Mouse (Mus musculus) neural tube, embryonic 13.5 days (tissue): ENCODE data around the gene Ust. TPM values are rescaled to one million over a fixed set of nuclear protein-coding genes. Genes with fewer than 3 reads are reported as not detected.

Source experiments
- ATAC-seq: fragments of 200-750 bp; cut with Nextera tagmentation; 2 replicates; pipeline ENCODE4 v1.8.0; 2017; ENCODE audit warnings: low read depth, mild to moderate bottlenecking, moderate TSS enrichment, moderate library complexity
- H3K27ac ChIP-seq: fragments of 300-500 bp; sonication (generic); replicated peaks from 2 replicates; pipeline ENCODE4 v1.5.1; 2015; ENCODE audit warnings: moderate library complexity, mild to moderate bottlenecking, inconsistent platforms
- H3K27me3 ChIP-seq: fragments of 300-500 bp; sonication (generic); 2 replicates; pipeline ENCODE4 v1.6.1; 2015; ENCODE audit warnings: mild to moderate bottlenecking, inconsistent platforms
- H3K36me3 ChIP-seq: fragments of 300-500 bp; sonication (generic); 2 replicates; pipeline ENCODE4 v1.6.1; 2015; ENCODE audit warnings: mild to moderate bottlenecking, inconsistent platforms
- H3K4me1 ChIP-seq: fragments of 300-500 bp; sonication (generic); replicated peaks from 2 replicates; pipeline ENCODE4 v1.6.1; 2015; ENCODE audit warnings: inconsistent platforms
- H3K4me2 ChIP-seq: fragments of 300-500 bp; sonication (generic); 2 replicates; pipeline ENCODE4 v1.6.1; 2015; ENCODE audit warnings: inconsistent platforms, mild to moderate bottlenecking, moderate library complexity
- H3K4me3 ChIP-seq: fragments of 300-500 bp; sonication (generic); 2 replicates; pipeline ENCODE4 v1.5.1; 2015; ENCODE audit warnings: mild to moderate bottlenecking, inconsistent platforms
- H3K9ac ChIP-seq: fragments of 300-500 bp; sonication (generic); 2 replicates; pipeline ENCODE4 v1.6.1; 2015; ENCODE audit warnings: moderate library complexity, mild to moderate bottlenecking, inconsistent platforms
- H3K9me3 ChIP-seq: fragments of 300-500 bp; sonication (generic); 2 replicates; pipeline ENCODE4 v1.6.1; 2016; ENCODE audit warnings: inconsistent platforms
- WGBS: fragments of 180-500 bp; shearing (Covaris S2); methylation state at CpG from one replicate; pipeline ENCODE4 v1.1.7; 2015; 5-methylcytosine and 5-hydroxymethylcytosine counted together
- polyA plus RNA-seq: library from polyadenylated mRNA; unstranded; fragments of >200 nt; fragmentation: Nextera tagmentation; extraction: Ambion mirVana; gene quantifications from 2 replicates; pipeline ENCODE4 v1.2.1, GENCODE M21; 2015

Ust gene
- polyA plus RNA-seq, 1 experiment from 2014 or later, result 7.1 TPM

DNA sequence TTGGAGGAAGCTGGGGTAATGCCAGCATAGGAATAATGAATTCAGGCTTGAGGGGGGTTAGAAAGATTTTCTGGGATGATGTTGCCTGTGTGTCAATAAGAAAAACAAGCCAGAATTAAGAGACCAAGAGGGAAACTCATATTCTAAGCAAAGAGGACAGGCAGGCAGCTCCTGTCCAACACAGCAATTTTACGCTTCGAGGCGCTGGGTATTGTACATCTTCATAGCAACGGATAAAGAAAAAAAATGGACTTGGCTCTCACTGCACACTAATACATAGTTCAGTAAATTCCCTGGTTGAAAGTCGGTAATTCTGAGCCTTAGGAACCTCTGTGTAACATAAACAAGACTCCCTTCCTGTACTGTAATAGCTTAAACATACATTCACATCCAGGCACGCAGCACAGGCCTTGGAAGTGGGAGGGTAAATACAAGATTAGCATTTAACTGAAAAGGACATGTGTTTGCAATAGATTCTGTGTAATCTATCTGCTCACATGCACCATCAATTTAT is 99.1 kb downstream of the Ust start:
- Histone ChIP-seq H3K9ac (no peak overlapping the region), H3K4me1 (peaks cover 8% of the 10 kb centered on the region; the same call in 1 of the 2 replicates), H3K4me2 (no peak overlapping the region), H3K27ac (no peak overlapping the region), H3K4me3 (no peak overlapping the region), H3K9me3 (no peaks in the 10 kb centered on the region), H3K27me3 (no peaks in the 10 kb centered on the region), H3K36me3 (no peaks in the 10 kb centered on the region)
- ATAC-seq, result no peak
- 68% methylated on average over 6 of the region's 6 CpGs for WGBS

DNA sequence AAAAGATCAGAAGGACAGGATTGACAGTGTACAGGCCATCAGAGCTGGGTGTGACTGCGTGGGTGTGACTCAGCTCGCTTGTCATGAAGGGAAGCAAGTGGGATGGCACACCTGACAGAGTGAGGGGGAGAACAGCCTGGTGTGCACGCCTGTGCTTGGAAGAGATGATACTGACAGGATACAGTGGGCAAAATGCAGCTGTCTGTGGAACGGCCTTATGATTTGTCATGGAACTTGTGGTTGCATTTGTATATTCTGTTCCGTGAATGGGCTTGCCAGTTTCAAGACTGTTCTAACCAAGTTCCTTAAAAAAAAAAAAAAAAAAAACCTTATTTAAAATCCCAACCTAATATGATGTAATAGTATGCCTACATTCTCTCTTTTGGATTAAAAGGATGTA is 103.2 kb downstream of the Ust start:
- no peaks in the 10 kb centered on the region for H3K27me3 ChIP-seq
- no peak overlapping the region for H3K9ac ChIP-seq
- H3K27ac ChIP-seq, result no peak overlapping the region
- peaks cover 8% of the 10 kb centered on the region; the same call in 1 of the 2 replicates for H3K4me1 ChIP-seq
- no peak overlapping the region for H3K4me2 ChIP-seq
- WGBS, result 88% methylated on average over 5 of the region's 5 CpGs
- ATAC-seq, result no peak
- H3K9me3 ChIP-seq, result no peaks in the 10 kb centered on the region
- H3K36me3 ChIP-seq, result no peaks in the 10 kb centered on the region
- no peak overlapping the region for H3K4me3 ChIP-seq

DNA sequence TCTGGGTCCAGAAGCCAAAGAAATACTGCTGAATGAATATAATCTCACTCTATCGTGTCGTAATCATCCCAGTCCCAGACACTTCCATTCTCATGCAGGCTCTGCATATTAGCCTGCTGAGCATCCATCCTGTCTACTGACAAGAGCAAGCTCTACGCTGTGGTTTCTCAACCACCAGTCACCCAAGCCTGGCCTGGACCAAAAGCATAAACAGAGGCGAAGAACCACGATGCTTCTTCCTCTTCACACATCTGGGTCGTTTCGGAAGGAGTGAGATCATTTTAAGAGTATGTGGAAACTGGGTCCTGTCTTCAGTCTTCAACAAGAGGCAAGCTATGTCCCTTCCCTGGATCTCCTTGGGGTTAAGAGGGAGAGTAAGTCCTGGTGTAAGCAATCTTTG is 103.6 kb downstream of the Ust start:
- no peak for ATAC-seq
- Histone ChIP-seq H3K9ac (no peak overlapping the region), H3K4me3 (no peak overlapping the region), H3K27me3 (no peaks in the 10 kb centered on the region), H3K27ac (no peak overlapping the region), H3K4me2 (no peak overlapping the region), H3K9me3 (no peaks in the 10 kb centered on the region), H3K36me3 (no peaks in the 10 kb centered on the region), H3K4me1 (peaks cover 8% of the 10 kb centered on the region; the same call in 1 of the 2 replicates)
- 94% methylated on average over 7 of the region's 7 CpGs for WGBS

DNA sequence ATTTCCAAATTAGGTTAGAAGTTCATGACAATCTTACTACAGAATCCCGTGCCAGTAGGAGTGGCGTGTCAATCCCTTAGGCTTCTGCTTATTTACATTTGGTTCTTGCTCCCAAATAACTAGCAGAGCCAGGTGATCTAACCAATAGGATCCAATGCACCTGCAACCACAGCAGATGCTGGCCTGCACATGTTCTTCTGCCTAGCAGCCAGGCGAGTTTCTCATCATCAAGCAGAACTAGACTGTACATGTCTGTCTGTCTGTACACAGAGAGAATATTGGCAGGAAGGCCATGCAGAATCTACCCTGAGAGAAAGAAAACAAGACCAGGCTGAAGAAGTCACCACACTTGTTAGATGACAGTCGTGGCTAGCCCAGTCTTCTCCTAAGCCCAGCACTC is 113.5 kb downstream of the Ust start:
- no peak overlapping the region for H3K9ac ChIP-seq
- no peak overlapping the region for H3K4me3 ChIP-seq
- no peak overlapping the region for H3K4me2 ChIP-seq
- no peaks in the 10 kb centered on the region for H3K4me1 ChIP-seq
- H3K9me3 ChIP-seq, result no peaks in the 10 kb centered on the region
- H3K27me3 ChIP-seq, result no peaks in the 10 kb centered on the region
- no peaks in the 10 kb centered on the region for H3K36me3 ChIP-seq
- H3K27ac ChIP-seq, result no peak overlapping the region
- 93% methylated on average over 4 of the region's 4 CpGs for WGBS
- no peak for ATAC-seq

DNA sequence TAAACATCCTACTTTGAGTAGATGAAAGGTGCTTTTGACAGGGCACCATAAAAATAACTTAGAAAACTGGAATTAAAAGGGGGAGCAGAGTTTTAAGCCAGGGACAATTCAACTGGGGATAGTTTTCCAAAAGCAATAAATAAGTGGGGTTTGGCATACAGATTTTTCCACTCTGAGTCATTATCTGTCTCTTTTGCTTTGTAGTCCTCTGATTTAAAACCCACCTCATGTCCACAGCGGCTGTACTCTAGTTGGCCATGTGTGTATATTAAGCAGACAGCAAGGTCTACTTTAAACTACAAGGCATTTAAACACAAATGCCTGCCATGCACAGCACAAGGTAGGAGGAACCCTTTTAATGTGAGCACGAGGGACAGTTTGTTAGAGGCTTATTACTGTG is 126.4 kb downstream of the Ust start:
- WGBS, result 51% methylated on average over 2 of the region's 2 CpGs
- Histone ChIP-seq H3K27me3 (no peaks in the 10 kb centered on the region), H3K4me2 (no peak overlapping the region), H3K36me3 (no peaks in the 10 kb centered on the region), H3K4me3 (no peak overlapping the region), H3K4me1 (no peaks in the 10 kb centered on the region), H3K9ac (no peak overlapping the region), H3K27ac (no peak overlapping the region), H3K9me3 (no peaks in the 10 kb centered on the region)
- ATAC-seq, result no peak

DNA sequence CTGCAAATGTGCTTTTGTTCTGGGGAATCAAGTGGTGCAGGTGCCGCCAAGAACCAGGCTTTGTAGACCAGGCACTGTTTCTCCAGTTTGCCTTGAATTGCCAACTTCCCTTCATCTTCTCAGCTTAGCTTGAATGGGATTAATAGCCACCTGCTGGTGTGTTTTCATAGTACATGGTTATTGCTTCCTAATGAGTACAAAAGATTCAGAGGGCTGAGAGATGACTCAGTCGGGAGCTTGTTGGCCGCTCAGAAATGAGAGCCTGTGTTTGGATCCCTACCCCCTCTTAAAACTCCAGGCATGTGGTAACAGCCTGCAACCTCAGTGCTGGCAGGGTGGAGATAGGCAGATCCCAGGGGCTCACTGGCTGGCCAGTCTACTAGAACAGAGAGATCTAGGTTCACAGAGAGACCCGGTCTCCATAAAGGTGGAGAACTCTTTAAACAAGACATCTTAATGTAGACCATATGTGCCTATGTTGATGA is 127.3 kb downstream of the Ust start:
- H3K27me3 ChIP-seq, result no peaks in the 10 kb centered on the region
- no peak overlapping the region for H3K4me3 ChIP-seq
- H3K36me3 ChIP-seq, result no peaks in the 10 kb centered on the region
- ATAC-seq, result no peak; the same call in 1 of the 2 replicates
- no peaks in the 10 kb centered on the region for H3K9me3 ChIP-seq
- H3K9ac ChIP-seq, result no peak overlapping the region
- no peaks in the 10 kb centered on the region for H3K4me1 ChIP-seq
- no peak overlapping the region for H3K27ac ChIP-seq
- H3K4me2 ChIP-seq, result no peak overlapping the region
- 29% methylated on average over 4 of the region's 4 CpGs for WGBS

DNA sequence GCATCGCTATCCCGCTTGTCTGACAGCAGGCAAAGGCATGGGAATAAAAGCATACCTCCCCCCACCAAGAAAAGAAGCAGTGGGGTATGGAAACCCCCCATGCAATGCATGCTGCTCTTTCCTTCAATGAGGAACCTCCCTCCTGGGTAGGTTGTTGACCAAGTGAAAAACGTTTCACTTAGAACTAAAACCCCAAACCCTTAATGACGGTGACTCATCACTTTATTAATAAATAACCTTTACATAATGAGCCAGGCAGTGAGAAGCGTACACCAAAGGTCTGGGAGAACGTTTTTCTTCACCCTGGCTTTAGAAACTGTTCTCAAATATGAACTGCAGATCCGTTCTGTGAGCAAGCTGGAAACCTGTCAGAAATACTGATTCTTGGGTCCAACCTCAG is 130.4 kb downstream of the Ust start:
- no peak overlapping the region for H3K4me2 ChIP-seq
- H3K36me3 ChIP-seq, result no peaks in the 10 kb centered on the region
- H3K27me3 ChIP-seq, result no peaks in the 10 kb centered on the region
- no peak overlapping the region for H3K9ac ChIP-seq
- H3K4me1 ChIP-seq, result no peaks in the 10 kb centered on the region
- no peak overlapping the region for H3K27ac ChIP-seq
- WGBS, result 80% methylated on average over 7 of the region's 7 CpGs
- H3K9me3 ChIP-seq, result no peaks in the 10 kb centered on the region
- H3K4me3 ChIP-seq, result no peak overlapping the region
- no peak for ATAC-seq

DNA sequence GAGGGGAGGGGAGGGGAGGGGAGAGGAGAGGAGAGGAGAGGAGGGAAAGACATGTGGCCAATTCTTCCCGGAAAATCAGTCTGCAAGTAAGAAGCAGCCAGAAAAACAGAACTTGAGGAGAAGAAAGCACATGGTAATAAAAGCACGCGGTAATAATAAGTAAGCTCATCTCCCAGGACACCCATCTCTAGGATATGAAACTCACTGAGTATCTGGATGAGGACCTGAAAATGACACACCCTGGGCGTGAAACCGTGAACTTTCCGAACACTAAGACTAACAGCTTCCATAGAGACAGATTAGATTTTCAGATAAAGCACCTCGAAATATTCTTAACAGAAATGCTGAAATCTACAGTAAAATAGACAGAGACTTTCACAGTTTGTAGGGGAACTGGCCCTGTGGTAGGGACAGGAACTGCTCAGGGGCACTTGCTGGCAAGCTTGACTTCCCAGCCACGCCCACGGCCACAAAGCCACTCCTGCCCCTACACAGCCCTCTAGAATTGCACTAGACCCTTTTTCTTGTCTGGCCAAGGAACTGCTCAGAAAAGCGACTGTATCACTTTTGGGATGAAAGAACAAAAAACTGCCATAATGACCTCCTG is 148.6 kb downstream of the Ust start:
- Histone ChIP-seq H3K36me3 (no peaks in the 10 kb centered on the region), H3K4me2 (no peak overlapping the region), H3K9me3 (no peaks in the 10 kb centered on the region), H3K27ac (no peak overlapping the region), H3K4me1 (no peaks in the 10 kb centered on the region), H3K9ac (no peak overlapping the region), H3K27me3 (no peaks in the 10 kb centered on the region), H3K4me3 (no peak overlapping the region)
- ATAC-seq, result no peak
- 78% methylated on average over 10 of the region's 10 CpGs for WGBS

DNA sequence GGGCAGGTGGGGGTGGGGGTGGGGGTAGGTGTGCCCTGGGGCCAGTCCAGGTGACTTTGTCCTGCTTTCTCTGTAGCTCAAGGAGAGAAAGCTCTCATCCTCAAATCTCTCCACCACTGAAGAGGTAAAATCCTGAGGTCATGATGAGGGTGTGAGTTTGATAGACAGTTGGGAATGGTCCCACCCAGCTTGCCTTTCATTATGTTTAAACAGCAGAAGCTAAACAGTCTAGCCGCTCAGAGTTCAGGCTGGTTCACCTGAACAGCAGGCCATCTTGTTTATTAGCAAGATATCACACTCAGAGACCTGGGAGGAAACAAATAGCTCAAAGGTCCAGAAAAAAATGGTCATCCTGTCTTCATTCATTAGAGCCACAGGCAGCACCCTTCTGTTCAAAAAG is 152.8 kb downstream of the Ust start:
- peaks cover 12% of the 10 kb centered on the region for H3K4me1 ChIP-seq
- H3K9ac ChIP-seq, result no peak overlapping the region
- no peak overlapping the region for H3K27ac ChIP-seq
- H3K36me3 ChIP-seq, result no peaks in the 10 kb centered on the region
- no peaks in the 10 kb centered on the region for H3K9me3 ChIP-seq
- no peak overlapping the region for H3K4me2 ChIP-seq
- no peak overlapping the region for H3K4me3 ChIP-seq
- ATAC-seq, result no peak
- 41% methylated on average over 1 of the region's 1 CpGs for WGBS
- no peaks in the 10 kb centered on the region for H3K27me3 ChIP-seq

DNA sequence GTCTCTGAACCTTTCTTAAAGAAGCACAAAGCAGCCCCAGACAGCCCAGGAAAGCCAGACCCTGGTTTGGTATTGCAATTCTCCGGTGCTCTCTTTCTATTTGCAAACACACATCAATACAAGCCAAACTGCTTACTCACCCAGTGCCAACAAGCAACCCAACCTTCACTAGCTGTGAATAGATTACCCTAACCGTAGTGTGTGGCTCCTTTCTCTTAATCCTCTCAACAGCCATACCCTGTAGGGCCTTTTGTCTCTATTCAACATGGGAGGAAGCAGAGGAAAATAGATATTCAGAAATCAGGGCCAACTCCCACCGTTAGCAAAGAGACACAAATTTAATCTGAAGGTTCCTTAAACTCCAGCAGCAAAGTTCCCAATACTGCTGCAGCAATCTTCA is 154.4 kb downstream of the Ust start:
- Histone ChIP-seq H3K4me3 (no peak overlapping the region), H3K4me2 (no peak overlapping the region), H3K4me1 (peaks cover 12% of the 10 kb centered on the region), H3K27ac (no peak overlapping the region), H3K27me3 (no peaks in the 10 kb centered on the region), H3K9ac (no peak overlapping the region), H3K9me3 (no peaks in the 10 kb centered on the region), H3K36me3 (no peaks in the 10 kb centered on the region)
- no peak for ATAC-seq
- 29% methylated on average over 3 of the region's 3 CpGs for WGBS

DNA sequence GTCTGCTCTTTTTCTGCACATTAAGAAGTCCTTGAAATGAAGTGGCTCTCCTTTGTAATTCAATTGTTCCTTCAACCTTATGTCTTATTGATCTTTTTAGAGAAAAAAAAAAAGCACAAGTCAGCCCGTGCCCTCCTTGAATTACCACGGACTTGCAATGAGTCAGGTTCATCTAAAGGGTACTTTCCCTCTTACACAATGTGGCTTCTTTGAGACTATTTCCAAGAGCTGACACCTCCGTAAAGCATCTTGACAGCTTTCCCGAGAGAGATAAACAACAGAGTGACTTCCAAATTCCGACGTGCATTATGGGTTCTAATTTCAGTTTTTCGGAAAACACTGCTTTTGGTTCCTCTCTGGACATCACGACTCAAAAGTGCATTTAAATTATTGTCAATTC is 155.3 kb downstream of the Ust start:
- WGBS, result 15% methylated on average over 8 of the region's 8 CpGs

DNA sequence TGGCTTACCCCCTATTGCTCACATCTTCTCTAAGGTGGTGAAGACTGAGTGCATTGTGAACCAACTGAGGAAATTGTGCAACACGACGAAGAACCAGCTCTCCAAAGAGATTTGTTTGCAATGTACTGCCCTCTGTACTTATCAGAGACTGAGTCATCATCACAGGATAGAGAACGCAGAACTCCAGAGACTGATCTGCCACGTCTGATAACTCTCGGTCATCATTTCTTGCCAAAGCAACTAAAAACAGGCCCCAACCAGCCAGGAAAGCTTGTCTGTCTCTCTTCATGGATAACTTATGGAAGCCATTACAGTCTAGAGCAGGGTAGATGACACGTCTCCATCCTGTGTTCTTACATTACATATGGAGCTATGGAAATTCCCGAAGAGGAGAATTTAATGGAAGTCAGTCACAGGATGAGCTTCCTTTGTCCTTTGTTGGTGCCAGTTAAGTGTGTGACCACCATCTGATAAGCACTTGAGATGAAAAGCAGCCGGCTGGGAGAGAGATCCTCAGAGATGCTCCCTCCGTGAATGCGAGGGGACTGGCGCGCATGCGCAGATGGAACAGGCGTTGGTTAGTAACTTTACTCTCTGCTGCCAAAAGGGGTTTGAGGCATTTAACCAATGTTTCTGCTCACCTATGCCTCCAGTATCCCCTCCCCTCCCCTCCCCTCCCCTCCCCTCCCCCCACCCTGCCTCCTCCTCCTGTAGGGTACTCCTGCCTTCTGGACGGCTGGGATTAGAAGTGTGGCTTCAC is 160.2 kb downstream of the Ust start:
- whole genome bisulfite sequencing, result 86% methylated on average over 15 of the region's 15 CpGs
- H3K9ac ChIP-seq, result no peak overlapping the region
- no peak for ATAC-seq
- no peak overlapping the region for H3K27ac ChIP-seq
- H3K27me3 ChIP-seq, result no peaks in the 10 kb centered on the region
- no peaks in the 10 kb centered on the region for H3K36me3 ChIP-seq
- no peaks in the 10 kb centered on the region for H3K9me3 ChIP-seq
- H3K4me3 ChIP-seq, result no peak overlapping the region
- peaks cover 6% of the 10 kb centered on the region for H3K4me1 ChIP-seq
- H3K4me2 ChIP-seq, result no peak overlapping the region

More for the DNA sequence above, 155.3 kb downstream of the Ust start:
- Histone ChIP-seq H3K9me3 (no peaks in the 10 kb centered on the region), H3K4me1 (peaks cover 12% of the 10 kb centered on the region), H3K27ac (no peak overlapping the region), H3K36me3 (no peaks in the 10 kb centered on the region), H3K4me3 (no peak overlapping the region), H3K4me2 (no peak overlapping the region), H3K27me3 (no peaks in the 10 kb centered on the region), H3K9ac (no peak overlapping the region)
- ATAC-seq, result no peak
